Comparison of ENCODE assay signal across 8 mouse cellular contexts in the genomic region with DNA sequence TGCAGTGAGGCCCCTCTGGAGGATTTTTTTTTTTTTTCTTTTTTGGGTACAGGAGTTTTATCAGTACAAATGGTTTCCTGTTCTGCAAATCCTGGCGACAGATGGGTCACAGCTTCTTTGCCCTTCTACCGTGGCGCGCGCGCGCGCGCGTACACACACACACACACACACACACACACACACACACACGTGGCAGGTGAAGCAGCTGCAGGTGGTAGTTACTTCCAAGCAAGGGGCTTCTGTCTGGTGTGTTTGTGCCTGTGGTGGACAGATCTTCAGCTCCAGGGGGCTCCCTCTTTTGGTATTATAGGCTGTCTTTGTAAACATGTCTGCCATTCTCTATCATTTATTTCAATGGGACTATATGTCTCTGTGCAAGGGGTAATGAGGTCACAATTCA. TPM values are rescaled to one million over a fixed set of nuclear protein-coding genes. Genes with fewer than 3 reads are reported as not detected.
DNase-seq lines count a peak whose midpoint lies in the region; ATAC-seq and TF ChIP-seq lines count a peak whose summit lies in the region.

No protein-coding gene starts in this region.

- peaks cover 12% of the 10 kb centered on the region; the same call in 1 of the 2 replicates for H3K4me1 ChIP-seq in lung, embryonic 15.5 days
- H3K4me1 ChIP-seq in intestine, embryonic 16.5 days (ENCODE audit: control insufficient read depth, insufficient read depth, low read length), result peaks cover 3% of the 10 kb centered on the region; the same call in 1 of the 2 replicates
- no peaks in the 10 kb centered on the region for H3K4me1 ChIP-seq in midbrain, postnatal 0 days (ENCODE audit: insufficient read depth, low read length)

- no peak for DNase-seq in lung, postnatal 10 days
- DNase-seq in embryo, embryonic 10.5 days (ENCODE audit: low spot score), result peak; percentile 21
- DNase-seq in midbrain, postnatal 0 days (ENCODE audit: low spot score), result peak; percentile 67
- DNase-seq in thymus, adult 18-20 months, result no peak
- DNase-seq in heart, adult 11 months, result no peak

- 0% methylated on average over 11 of the region's 11 CpGs for WGBS in lung, embryonic 15.5 days
- WGBS in intestine, embryonic 16.5 days, result 3% methylated on average over 11 of the region's 11 CpGs
- WGBS in midbrain, postnatal 0 days, result 3% methylated on average over 11 of the region's 11 CpGs

- peaks cover 42% of the 10 kb centered on the region for H3K27me3 ChIP-seq in lung, embryonic 15.5 days
- peaks cover 14% of the 10 kb centered on the region for H3K27me3 ChIP-seq in intestine, embryonic 16.5 days (replicated peaks; ENCODE audit: control insufficient read depth, insufficient read depth, low read length)
- no peaks in the 10 kb centered on the region for H3K27me3 ChIP-seq in midbrain, postnatal 0 days (ENCODE audit: insufficient read depth, low read length)

- TF ChIP-seq CTCF in midbrain, postnatal 0 days (IDR thresholded peaks at IDR 0.05), result peak; percentile 29; the same call in 1 of the 2 replicates

- H3K27ac ChIP-seq in lung, embryonic 15.5 days, result no peak overlapping the region
- H3K27ac ChIP-seq in intestine, embryonic 16.5 days (ENCODE audit: low read length), result no peak overlapping the region
- peak overlapping the region; percentile 91 for H3K27ac ChIP-seq in midbrain, postnatal 0 days (ENCODE audit: low read depth, low read length)

- no peak overlapping the region for H3K9ac ChIP-seq in lung, embryonic 15.5 days
- H3K9ac ChIP-seq in intestine, embryonic 16.5 days (ENCODE audit: low read depth, low read length), result no peak overlapping the region
- peak overlapping the region; percentile 81 for H3K9ac ChIP-seq in midbrain, postnatal 0 days (replicated peaks; ENCODE audit: low read length, poor library complexity, severe bottlenecking)

- no peak for ATAC-seq in lung, embryonic 15.5 days (ENCODE audit: borderline replicate concordance, extremely low read depth, low FRiP score, low TSS enrichment)
- ATAC-seq in intestine, embryonic 16.5 days, result no peak
- 0 out of 2 replicates have a peak, but pooled peaks have one; percentile 4 for ATAC-seq in midbrain, postnatal 0 days (ENCODE audit: low FRiP score)
- ATAC-seq in activated CD4-positive, CD25-positive, alpha-beta regulatory T cell, adult 4 months, result no peak

- H3K4me2 ChIP-seq in lung, embryonic 15.5 days, result peak overlapping the region; percentile 97
- peak overlapping the region; percentile 99 for H3K4me2 ChIP-seq in intestine, embryonic 16.5 days (ENCODE audit: low read depth, low read length)
- H3K4me2 ChIP-seq in midbrain, postnatal 0 days (ENCODE audit: low read depth, low read length, poor library complexity, severe bottlenecking), result peak overlapping the region; percentile 66

- H3K9me3 ChIP-seq in lung, embryonic 15.5 days, result no peaks in the 10 kb centered on the region
- H3K9me3 ChIP-seq in intestine, embryonic 16.5 days (ENCODE audit: control insufficient read depth, low read length), result no peaks in the 10 kb centered on the region
- no peaks in the 10 kb centered on the region for H3K9me3 ChIP-seq in midbrain, postnatal 0 days (ENCODE audit: low read length)

- no peaks in the 10 kb centered on the region for H3K36me3 ChIP-seq in lung, embryonic 15.5 days
- no peaks in the 10 kb centered on the region for H3K36me3 ChIP-seq in intestine, embryonic 16.5 days (ENCODE audit: control insufficient read depth, insufficient read depth, low read length)
- H3K36me3 ChIP-seq in midbrain, postnatal 0 days (ENCODE audit: insufficient read depth, low read length), result no peaks in the 10 kb centered on the region

- H3K4me3 ChIP-seq in lung, embryonic 15.5 days, result peak overlapping the region; percentile 63
- peak overlapping the region; percentile 57 for H3K4me3 ChIP-seq in intestine, embryonic 16.5 days (ENCODE audit: low read length)
- H3K4me3 ChIP-seq in midbrain, postnatal 0 days (ENCODE audit: low read depth, low read length), result peak overlapping the region; percentile 87

RNA-seq across cellular contexts. Expression of a gene that starts 2.2 kb away (rescaled TPM):
- 1.1 TPM in 2 replicates for polyA plus RNA-seq in lung, embryonic 15.5 days (2015; fragmentation: Nextera tagmentation; extraction: Ambion mirVana)
- 0.43 and 0.45 TPM in 2 replicates for polyA plus RNA-seq in intestine, embryonic 16.5 days (2015; fragmentation: Nextera tagmentation; extraction: Ambion mirVana)
- 44.8 and 52.2 TPM in 2 replicates for total RNA-seq in midbrain, postnatal 0 days (2014; rRNA removed)
- 12.4 and 15.3 TPM in 2 replicates for polyA plus RNA-seq in midbrain, postnatal 0 days (2015; fragmentation: Nextera tagmentation; extraction: Ambion mirVana)
- polyA plus RNA-seq in activated CD4-positive, CD25-positive, alpha-beta regulatory T cell, adult 4 months (2017; shearing (Covaris generic)), result under 1 TPM in 1 of 2 experiments, not detected in 1; 0.16 TPM

Comparison
In these comparisons a context has a peak if more than half of its experiments do, and no peak if none do; other contexts are left out.
1. DNase-seq: peak in embryo, embryonic 10.5 days (single experiment) and midbrain, postnatal 0 days (single experiment); none in lung, postnatal 10 days (single experiment), thymus, adult 18-20 months (0 of 2) and heart, adult 11 months (single experiment).
2. Peak in every context shown above with its lines, with median percentiles within 50 percentile points of each other: H3K4me2 ChIP-seq and H3K4me3 ChIP-seq.